Comparison of ENCODE assay signal across 25 mouse cellular contexts in genomic region chr11:35844299-35844698, GRCm38 (mm10). TPM values are rescaled to one million over a fixed set of nuclear protein-coding genes. Genes with fewer than 3 reads are reported as not detected.
A peak's percentile ranks its signal among the peaks of the same experiment; 100 is the strongest.
DNase-seq lines count a peak whose midpoint lies in the region; ATAC-seq and TF ChIP-seq lines count a peak whose summit lies in the region.
"Had no signal": no experiment of that assay in that cellular context is flagged by ENCODE, and none has a peak within 500 bp of the region (broad histone marks: within the 10 kb centered on the region; RNA-seq: fewer than 3 reads in every experiment).

No protein-coding gene starts in this region.

- 92% methylated on average over 9 of the region's 9 CpGs for WGBS in forebrain, embryonic 11.5 days
- 92% methylated on average over 9 of the region's 9 CpGs for WGBS in forebrain, embryonic 12.5 days
- WGBS in stomach, postnatal 0 days = 81% methylated on average over 9 of the region's 9 CpGs

- no peak overlapping the region for H3K27ac ChIP-seq in forebrain, embryonic 11.5 days (ENCODE audit: low read depth, low read length)
- H3K27ac ChIP-seq in forebrain, embryonic 12.5 days = no peak overlapping the region
- H3K27ac ChIP-seq in stomach, postnatal 0 days (replicated peaks) = no peak overlapping the region
- H3K27ac ChIP-seq: embryonic facial prominence, embryonic 12.5 days; heart, embryonic 10.5 days; hindbrain, embryonic 14.5 days; kidney, embryonic 15.5 days; liver, embryonic 14.5 days; macrophage; neural tube, embryonic 13.5 days had no signal

- no peak for ATAC-seq in forebrain, embryonic 11.5 days (replicated peaks; ENCODE audit: low FRiP score)
- ATAC-seq in forebrain, embryonic 12.5 days (ENCODE audit: low FRiP score) = no peak
- 0 out of 2 replicates have a peak, but pooled peaks have one; percentile 22 for ATAC-seq in stomach, postnatal 0 days (ENCODE audit: low FRiP score, low TSS enrichment)

- DNase-seq in forebrain, embryonic 11.5 days (ENCODE audit: low spot score) = peak; percentile 42
- peak; percentile 70 for DNase-seq in 3T3-L1 (ENCODE audit: low read depth, low spot score)
- no peak for DNase-seq in stomach, postnatal 0 days (ENCODE audit: low spot score)
- no peak for DNase-seq in spleen, postnatal 10 days (ENCODE audit: low spot score in 2 of 2)
- DNase-seq: cerebellum, adult 11 months; cerebellum, adult 9-11 months; embryo, embryonic 11 days; gastrocnemius, postnatal 14 days; heart, postnatal 36 days; kidney, adult 11 months; kidney, postnatal 25 days; liver; lung, adult 2 months; lung, postnatal 10 days had no signal

- no peak overlapping the region for H3K9ac ChIP-seq in forebrain, embryonic 11.5 days (ENCODE audit: low read length)
- no peak overlapping the region for H3K9ac ChIP-seq in forebrain, embryonic 12.5 days
- no peak overlapping the region for H3K9ac ChIP-seq in stomach, postnatal 0 days (ENCODE audit: low read length)
- H3K9ac ChIP-seq: embryonic facial prominence, embryonic 12.5 days; hindbrain, embryonic 14.5 days; kidney, embryonic 15.5 days; liver, embryonic 14.5 days; neural tube, embryonic 13.5 days had no signal

- no peak overlapping the region for H3K4me3 ChIP-seq in forebrain, embryonic 11.5 days (ENCODE audit: low read depth, low read length)
- H3K4me3 ChIP-seq in forebrain, embryonic 12.5 days (replicated peaks) = no peak overlapping the region
- 0 out of 2 replicates have a peak overlapping the region, but pooled peaks have one; percentile 0 for H3K4me3 ChIP-seq in E14TG2a.4 (replicated peaks; ENCODE audit: low read length)
- no peak overlapping the region for H3K4me3 ChIP-seq in stomach, postnatal 0 days (ENCODE audit: low read depth, low read length)
- H3K4me3 ChIP-seq: embryonic facial prominence, embryonic 12.5 days; heart, embryonic 10.5 days; kidney, embryonic 15.5 days; neural tube, embryonic 13.5 days had no signal

- no peaks in the 10 kb centered on the region for H3K36me3 ChIP-seq in forebrain, embryonic 11.5 days (ENCODE audit: control insufficient read depth, insufficient read depth, low read length)
- H3K36me3 ChIP-seq in forebrain, embryonic 12.5 days (replicated peaks) = peaks cover 39% of the 10 kb centered on the region
- peaks cover 46% of the 10 kb centered on the region for H3K36me3 ChIP-seq in E14TG2a.4 (ENCODE audit: insufficient read depth, low read length)
- H3K36me3 ChIP-seq in stomach, postnatal 0 days (ENCODE audit: control insufficient read depth, insufficient read depth, low read length) = no peaks in the 10 kb centered on the region
- H3K36me3 ChIP-seq: embryonic facial prominence, embryonic 12.5 days had no signal

- TF ChIP-seq CTCF in E14TG2a.4 (conservative IDR thresholded peaks at IDR 0.05; ENCODE audit: low read length) = no peak
- TF ChIP-seq CTCF in stomach, postnatal 0 days (IDR thresholded peaks at IDR 0.05; ENCODE audit: low read depth) = no peak

- no peak for TF ChIP-seq EP300 in stomach, postnatal 0 days (optimal IDR thresholded peaks at IDR 0.05)

- H3K9me3 ChIP-seq in forebrain, embryonic 11.5 days (ENCODE audit: control insufficient read depth, low read length) = no peaks in the 10 kb centered on the region
- no peaks in the 10 kb centered on the region for H3K9me3 ChIP-seq in forebrain, embryonic 12.5 days
- no peaks in the 10 kb centered on the region for H3K9me3 ChIP-seq in E14TG2a.4 (ENCODE audit: low read length)
- H3K9me3 ChIP-seq in stomach, postnatal 0 days (ENCODE audit: control insufficient read depth, low read length) = no peaks in the 10 kb centered on the region
- H3K9me3 ChIP-seq: embryonic facial prominence, embryonic 12.5 days; heart, embryonic 10.5 days; kidney, embryonic 15.5 days; neural tube, embryonic 13.5 days had no signal

- H3K4me2 ChIP-seq in forebrain, embryonic 11.5 days (ENCODE audit: low read depth, low read length, severe bottlenecking) = no peak overlapping the region
- no peak overlapping the region for H3K4me2 ChIP-seq in forebrain, embryonic 12.5 days
- no peak overlapping the region for H3K4me2 ChIP-seq in stomach, postnatal 0 days (replicated peaks; ENCODE audit: low read depth)
- H3K4me2 ChIP-seq: embryonic facial prominence, embryonic 12.5 days; hindbrain, embryonic 14.5 days; kidney, embryonic 15.5 days; neural tube, embryonic 13.5 days had no signal

- 0 out of 2 replicates have a peak, but pooled peaks cover 2% of the 10 kb centered on the region for H3K4me1 ChIP-seq in forebrain, embryonic 11.5 days (replicated peaks; ENCODE audit: control insufficient read depth, insufficient read depth, low read length)
- peaks cover 4% of the 10 kb centered on the region for H3K4me1 ChIP-seq in forebrain, embryonic 12.5 days
- H3K4me1 ChIP-seq in E14TG2a.4 (replicated peaks; ENCODE audit: low read depth, low read length) = peaks cover 47% of the 10 kb centered on the region
- H3K4me1 ChIP-seq in stomach, postnatal 0 days (replicated peaks; ENCODE audit: control insufficient read depth, insufficient read depth) = no peaks in the 10 kb centered on the region
- H3K4me1 ChIP-seq: embryonic facial prominence, embryonic 12.5 days; kidney, embryonic 15.5 days had no signal

- H3K27me3 ChIP-seq in forebrain, embryonic 11.5 days (ENCODE audit: control insufficient read depth, insufficient read depth, low read length) = no peaks in the 10 kb centered on the region
- no peaks in the 10 kb centered on the region for H3K27me3 ChIP-seq in forebrain, embryonic 12.5 days
- no peaks in the 10 kb centered on the region for H3K27me3 ChIP-seq in E14TG2a.4 (ENCODE audit: insufficient read depth, low read length)
- no peaks in the 10 kb centered on the region for H3K27me3 ChIP-seq in stomach, postnatal 0 days (ENCODE audit: control insufficient read depth, insufficient read depth, low read length)
- H3K27me3 ChIP-seq: embryonic facial prominence, embryonic 12.5 days; kidney, embryonic 15.5 days; neural tube, embryonic 13.5 days had no signal

RNA-seq across cellular contexts. Expression of gene Rars, which starts 10.0 kb away (rescaled TPM):
- polyA plus RNA-seq in forebrain, embryonic 11.5 days (2014; fragmentation: Nextera tagmentation; extraction: Ambion mirVana) = 107 and 110 TPM in 2 replicates
- polyA plus RNA-seq in forebrain, embryonic 12.5 days (2016; fragmentation: Nextera tagmentation; extraction: Ambion mirVana) = 83.7 and 85.6 TPM in 2 replicates
- 55.8 and 57.0 TPM in 2 replicates for polyA plus RNA-seq in stomach, postnatal 0 days (2015; fragmentation: Nextera tagmentation; extraction: Ambion mirVana)

RNA-seq across cellular contexts. Expression of gene Fbll1, which starts 45.6 kb away (rescaled TPM):
- 2.1 and 2.3 TPM in 2 replicates for polyA plus RNA-seq in forebrain, embryonic 11.5 days (2014; fragmentation: Nextera tagmentation; extraction: Ambion mirVana)
- 6.3 and 6.9 TPM in 2 replicates for polyA plus RNA-seq in forebrain, embryonic 12.5 days (2016; fragmentation: Nextera tagmentation; extraction: Ambion mirVana)
- 0.62 and 1.0 TPM in 2 replicates for polyA plus RNA-seq in stomach, postnatal 0 days (2015; fragmentation: Nextera tagmentation; extraction: Ambion mirVana)
- polyA plus RNA-seq: heart, embryonic 10.5 days; heart, embryonic 16.5 days; limb, embryonic 11.5 days; liver, embryonic 14.5 days; lung, adult 2 months; macrophage had no signal

Comparison
In these comparisons a context has a peak if more than half of its experiments do, and no peak if none do; other contexts are left out.
1. DNase-seq: peak in forebrain, embryonic 11.5 days (single experiment) and 3T3-L1 (single experiment); none in stomach, postnatal 0 days (single experiment) and spleen, postnatal 10 days (0 of 2).